Mouse (Mus musculus): ENCODE data around the gene Rabgap1l. TPM values are rescaled to one million over a fixed set of nuclear protein-coding genes. Genes with fewer than 3 reads are reported as not detected.
"Not testable (repeated sequence)": the region's sequence is repeated elsewhere in the genome, so short reads cannot be mapped to it uniquely, and the experiment has no call there.

The Rabgap1l gene
- total RNA-seq, 1 experiment from 2014 or later, result 136 TPM

GRCm38 (mm10) chr1:160282166-160282874, 510.7 kb downstream of the Rabgap1l start:
- ATAC-seq (replicated peaks; ENCODE audit: insufficient number of reproducible peaks, low FRiP score, low TSS enrichment, poor library complexity, severe bottlenecking), result not testable (repeated sequence)

- no peak for ATAC-seq (replicated peaks; ENCODE audit: insufficient number of reproducible peaks, low FRiP score, low TSS enrichment, poor library complexity, severe bottlenecking)
Observed at GRCm38 (mm10) chr1:160281337-160282084, 511.5 kb downstream of the Rabgap1l start.

GRCm38 (mm10) chr1:160280603-160281002, 512.4 kb downstream of the Rabgap1l start:
- peak; percentile 97 for ATAC-seq (replicated peaks; ENCODE audit: insufficient number of reproducible peaks, low FRiP score, low TSS enrichment, poor library complexity, severe bottlenecking)

- no peak for ATAC-seq (replicated peaks; ENCODE audit: insufficient number of reproducible peaks, low FRiP score, low TSS enrichment, poor library complexity, severe bottlenecking)
Observed at GRCm38 (mm10) chr1:160277940-160278682, 514.9 kb downstream of the Rabgap1l start.

GRCm38 (mm10) chr1:160275248-160275647, 517.8 kb downstream of the Rabgap1l start:
- ATAC-seq (replicated peaks; ENCODE audit: insufficient number of reproducible peaks, low FRiP score, low TSS enrichment, poor library complexity, severe bottlenecking), result no peak

- no peak for ATAC-seq (replicated peaks; ENCODE audit: insufficient number of reproducible peaks, low FRiP score, low TSS enrichment, poor library complexity, severe bottlenecking)
Observed at GRCm38 (mm10) chr1:160273133-160273743, 519.8 kb downstream of the Rabgap1l start.

- no peak for ATAC-seq (replicated peaks; ENCODE audit: insufficient number of reproducible peaks, low FRiP score, low TSS enrichment, poor library complexity, severe bottlenecking)
Observed at GRCm38 (mm10) chr1:160271282-160271967, 521.6 kb downstream of the Rabgap1l start.

GRCm38 (mm10) chr1:160268322-160268721, 524.7 kb downstream of the Rabgap1l start:
- ATAC-seq (replicated peaks; ENCODE audit: insufficient number of reproducible peaks, low FRiP score, low TSS enrichment, poor library complexity, severe bottlenecking), result peak; percentile 95

GRCm38 (mm10) chr1:160263630-160264346, 529.2 kb downstream of the Rabgap1l start:
- no peak for ATAC-seq (replicated peaks; ENCODE audit: insufficient number of reproducible peaks, low FRiP score, low TSS enrichment, poor library complexity, severe bottlenecking)

- ATAC-seq (replicated peaks; ENCODE audit: insufficient number of reproducible peaks, low FRiP score, low TSS enrichment, poor library complexity, severe bottlenecking), result no peak
Observed at GRCm38 (mm10) chr1:160263053-160263452, 530.0 kb downstream of the Rabgap1l start.

GRCm38 (mm10) chr1:160262415-160262814, 530.6 kb downstream of the Rabgap1l start:
- ATAC-seq (replicated peaks; ENCODE audit: insufficient number of reproducible peaks, low FRiP score, low TSS enrichment, poor library complexity, severe bottlenecking), result no peak

GRCm38 (mm10) chr1:160261849-160262248, 531.2 kb downstream of the Rabgap1l start:
- no peak for ATAC-seq (replicated peaks; ENCODE audit: insufficient number of reproducible peaks, low FRiP score, low TSS enrichment, poor library complexity, severe bottlenecking)

GRCm38 (mm10) chr1:160260605-160261004, 532.4 kb downstream of the Rabgap1l start:
- no peak for ATAC-seq (replicated peaks; ENCODE audit: insufficient number of reproducible peaks, low FRiP score, low TSS enrichment, poor library complexity, severe bottlenecking)

- ATAC-seq (replicated peaks; ENCODE audit: insufficient number of reproducible peaks, low FRiP score, low TSS enrichment, poor library complexity, severe bottlenecking), result no peak
Observed at GRCm38 (mm10) chr1:160259884-160260283, 533.1 kb downstream of the Rabgap1l start.

- ATAC-seq (replicated peaks; ENCODE audit: insufficient number of reproducible peaks, low FRiP score, low TSS enrichment, poor library complexity, severe bottlenecking), result no peak
Observed at GRCm38 (mm10) chr1:160253108-160253507, 539.9 kb downstream of the Rabgap1l start.

GRCm38 (mm10) chr1:160251388-160252007, 541.5 kb downstream of the Rabgap1l start:
- peak; percentile 55 for ATAC-seq (replicated peaks; ENCODE audit: insufficient number of reproducible peaks, low FRiP score, low TSS enrichment, poor library complexity, severe bottlenecking)

- no peak for ATAC-seq (replicated peaks; ENCODE audit: insufficient number of reproducible peaks, low FRiP score, low TSS enrichment, poor library complexity, severe bottlenecking)
Observed at GRCm38 (mm10) chr1:160250782-160251181, 542.2 kb downstream of the Rabgap1l start.

Measured in monocyte, adult 5-6 weeks (primary cell).